Mouse (Mus musculus): Measurements from ENCODE around the gene Lrch1. TPM values are rescaled to one million over a fixed set of nuclear protein-coding genes. Genes with fewer than 3 reads are reported as not detected.
A peak's percentile ranks its signal among the peaks of the same experiment; 100 is the strongest.

Lrch1 gene
- polyA plus RNA-seq, 1 experiment, result 13.6 TPM

DNA sequence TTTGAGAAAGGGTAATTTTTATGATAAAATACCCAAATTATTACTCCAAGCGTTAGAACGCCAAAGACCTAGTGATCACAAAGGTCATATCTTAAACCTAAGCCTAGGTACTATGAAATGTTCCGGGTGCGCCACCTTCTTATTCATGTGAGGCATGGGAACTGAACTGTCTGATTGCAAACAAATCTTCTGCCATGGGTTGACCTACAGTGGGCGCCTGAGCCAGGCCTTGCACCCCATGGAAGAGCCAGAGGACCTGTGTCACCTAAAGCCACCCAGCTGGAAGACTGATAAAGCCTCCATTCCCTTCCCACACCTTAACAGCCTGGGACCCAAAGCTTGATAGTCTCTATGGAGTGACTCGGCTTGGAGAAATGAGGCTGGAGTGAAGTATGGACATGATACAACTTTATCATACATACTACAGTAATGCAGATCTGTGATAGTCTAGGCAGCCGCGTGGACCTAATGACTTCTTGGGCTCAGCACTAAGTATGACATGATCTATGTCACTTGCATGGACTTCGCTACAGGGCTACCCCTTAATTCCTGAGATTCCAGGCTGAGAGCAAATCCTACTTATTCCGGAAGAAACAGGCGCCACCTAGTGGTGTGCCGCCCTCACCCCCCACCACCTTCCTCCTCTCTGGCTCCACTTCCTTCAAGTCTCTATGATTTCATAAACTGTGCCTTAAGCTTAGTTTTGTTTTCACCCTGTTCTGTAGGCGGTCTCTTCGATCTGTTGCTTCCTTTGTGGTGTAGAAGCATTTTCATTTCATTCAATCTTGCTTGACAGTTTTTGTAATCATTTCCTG, 957 bp upstream of the Lrch1 start:
- no peak overlapping the region for H3K27ac ChIP-seq (ENCODE audit: insufficient read depth, low read length)
- H3K4me3 ChIP-seq (ENCODE audit: insufficient read depth, low read length), result peak overlapping the region; percentile 100; the same call in 1 of the 2 replicates
- TF ChIP-seq CTCF (IDR thresholded peaks at IDR 0.05; ENCODE audit: extremely low read depth, insufficient read depth, low read length) (peak; percentile 69), POLR2A (IDR thresholded peaks at IDR 0.05; ENCODE audit: extremely low read depth, insufficient read depth, low read length) (no peak)

DNA sequence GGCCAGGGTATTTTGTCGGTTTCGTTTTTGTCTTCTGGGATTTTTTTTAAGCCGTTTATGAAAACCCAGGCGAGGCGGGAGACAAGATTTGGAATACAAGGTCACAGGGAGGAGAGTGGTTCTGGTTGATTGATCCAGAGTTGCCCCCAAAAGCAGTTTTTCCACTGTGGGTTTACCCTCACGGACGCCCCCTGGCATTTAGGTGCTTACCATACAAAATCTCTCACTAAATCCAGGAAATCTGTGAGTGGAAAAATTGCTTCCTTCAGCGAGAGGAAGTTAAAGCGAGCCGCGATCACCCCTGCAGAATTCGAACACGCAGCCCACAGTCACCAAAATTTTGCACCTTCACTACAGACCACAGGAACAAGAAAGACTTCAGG, 329 bp upstream of the Lrch1 start:
- peak overlapping the region; percentile 91 for H3K27ac ChIP-seq (ENCODE audit: insufficient read depth, low read length)
- peaks cover 6% of the 10 kb centered on the region; the same call in 1 of the 2 replicates for H3K4me1 ChIP-seq (ENCODE audit: control insufficient read depth, insufficient read depth, low read length)
- TF ChIP-seq CTCF (IDR thresholded peaks at IDR 0.05; ENCODE audit: extremely low read depth, insufficient read depth, low read length) (no peak), POLR2A (IDR thresholded peaks at IDR 0.05; ENCODE audit: extremely low read depth, insufficient read depth, low read length) (no peak)
- peak overlapping the region; percentile 100 for H3K4me3 ChIP-seq (ENCODE audit: insufficient read depth, low read length)

More for the DNA sequence above, 957 bp upstream of the Lrch1 start:
- peaks cover 6% of the 10 kb centered on the region; the same call in 1 of the 2 replicates for H3K4me1 ChIP-seq (ENCODE audit: control insufficient read depth, insufficient read depth, low read length)

DNA sequence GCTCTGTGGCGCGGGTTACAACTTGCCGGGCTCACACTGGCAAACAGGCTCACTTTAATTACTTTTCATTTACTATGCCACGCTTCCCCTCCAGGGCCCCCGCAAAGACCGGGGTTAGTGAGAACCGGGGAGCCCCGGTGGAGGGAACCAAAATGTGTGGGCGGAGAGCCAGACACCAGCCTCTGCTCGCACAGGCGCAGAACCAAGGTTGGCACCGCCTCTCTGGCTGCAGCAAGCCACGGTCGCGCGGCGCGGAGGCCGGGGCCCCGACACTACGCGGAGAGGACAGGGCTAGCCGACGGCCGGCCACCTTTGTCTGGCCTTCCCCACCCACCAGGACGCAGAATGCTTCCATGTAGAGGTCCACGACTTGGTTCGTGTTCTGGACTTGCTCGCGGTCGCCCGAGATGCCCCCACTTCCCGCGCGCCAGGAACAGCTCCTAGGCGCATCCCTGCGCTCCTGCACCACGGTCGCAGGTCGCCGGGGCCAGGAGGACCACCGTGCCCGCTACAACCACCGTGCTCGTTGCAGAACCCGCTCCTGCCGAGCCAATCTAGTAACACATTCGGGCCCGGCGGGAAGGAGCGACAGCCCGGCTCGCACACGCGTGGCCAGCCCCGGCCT, 813 bp downstream of the Lrch1 start:
- no peak for TF ChIP-seq CTCF (IDR thresholded peaks at IDR 0.05; ENCODE audit: extremely low read depth, insufficient read depth, low read length)
- TF ChIP-seq POLR2A (IDR thresholded peaks at IDR 0.05; ENCODE audit: extremely low read depth, insufficient read depth, low read length), result 0 out of 2 replicates have a peak, but pooled peaks have one; percentile 52
- Histone ChIP-seq H3K27ac (ENCODE audit: insufficient read depth, low read length) (peak overlapping the region; percentile 91), H3K4me3 (ENCODE audit: insufficient read depth, low read length) (peak overlapping the region; percentile 100), H3K4me1 (ENCODE audit: control insufficient read depth, insufficient read depth, low read length) (peaks cover 6% of the 10 kb centered on the region; the same call in 1 of the 2 replicates)

DNA sequence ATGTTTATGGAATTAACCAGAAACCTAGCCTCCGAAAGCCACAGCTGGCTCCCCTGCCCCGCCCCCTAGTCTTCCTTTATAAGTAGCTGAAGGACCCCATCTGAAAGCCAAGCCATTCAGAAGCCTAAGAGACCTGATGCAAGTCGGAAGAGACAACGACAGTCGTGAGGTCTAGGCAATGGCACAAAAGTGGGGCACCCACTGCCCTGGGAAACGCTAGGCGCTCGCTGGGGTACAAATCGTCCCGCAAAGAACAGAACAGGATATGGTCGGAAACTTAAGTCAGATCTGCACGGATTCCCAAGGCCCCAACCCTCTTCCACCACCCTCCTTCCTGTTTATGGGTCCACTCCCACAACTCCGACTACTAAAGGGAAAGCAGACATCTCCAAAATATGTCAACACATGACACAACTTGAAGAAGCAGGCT, 1.3 kb downstream of the Lrch1 start:
- Histone ChIP-seq H3K27ac (ENCODE audit: insufficient read depth, low read length) (no peak overlapping the region), H3K4me1 (ENCODE audit: control insufficient read depth, insufficient read depth, low read length) (peaks cover 6% of the 10 kb centered on the region; the same call in 1 of the 2 replicates), H3K4me3 (ENCODE audit: insufficient read depth, low read length) (peak overlapping the region; percentile 100)
- TF ChIP-seq POLR2A (IDR thresholded peaks at IDR 0.05; ENCODE audit: extremely low read depth, insufficient read depth, low read length) (no peak), CTCF (IDR thresholded peaks at IDR 0.05; ENCODE audit: extremely low read depth, insufficient read depth, low read length) (no peak)

DNA sequence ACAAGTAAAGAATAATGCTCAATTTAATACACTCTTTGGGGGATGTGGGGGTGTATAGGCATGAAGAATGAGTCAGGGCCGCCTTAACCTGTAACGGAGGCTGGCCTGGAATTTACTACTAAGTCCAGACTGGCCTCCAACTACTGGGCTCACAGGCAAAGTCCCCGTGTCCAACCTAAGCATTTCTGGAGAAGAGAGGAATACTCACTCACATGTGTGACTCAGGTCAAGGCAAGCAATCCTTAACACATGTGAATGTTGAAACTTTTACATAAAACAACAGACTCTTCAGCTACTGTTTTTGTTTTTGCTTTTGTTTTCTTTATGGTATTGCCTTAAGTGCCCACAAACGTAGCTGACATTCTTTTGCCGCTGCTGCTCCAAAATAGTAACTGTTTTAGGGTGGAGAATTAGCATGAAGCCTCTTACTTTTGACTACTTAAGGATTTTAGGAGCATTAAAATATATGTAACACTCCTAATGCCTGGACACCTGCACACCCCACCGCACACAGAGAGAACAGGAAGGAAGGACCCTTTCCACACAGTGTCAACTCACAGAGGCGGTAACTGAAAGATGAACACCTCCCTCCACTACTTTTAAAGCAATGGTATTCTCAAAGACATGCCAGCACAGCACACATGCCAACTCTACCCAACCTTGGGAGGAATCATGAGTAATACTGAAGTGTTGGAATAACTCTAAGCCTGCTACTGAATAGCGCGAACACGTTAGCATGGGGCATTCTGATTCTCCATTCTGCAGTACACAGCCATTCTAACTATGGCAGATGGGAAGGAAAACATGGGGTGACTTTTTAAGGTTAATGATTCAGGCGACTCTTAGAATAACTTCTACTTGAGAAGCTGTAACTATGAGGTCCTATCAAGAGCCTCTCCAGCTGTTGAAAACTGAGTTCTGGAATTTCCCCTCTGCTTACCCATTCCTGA, 2.1 kb downstream of the Lrch1 start:
- H3K4me1 ChIP-seq (ENCODE audit: control insufficient read depth, insufficient read depth, low read length), result peaks cover 6% of the 10 kb centered on the region; the same call in 1 of the 2 replicates
- H3K27ac ChIP-seq (ENCODE audit: insufficient read depth, low read length), result no peak overlapping the region
- TF ChIP-seq POLR2A (IDR thresholded peaks at IDR 0.05; ENCODE audit: extremely low read depth, insufficient read depth, low read length), result no peak
- TF ChIP-seq CTCF (IDR thresholded peaks at IDR 0.05; ENCODE audit: extremely low read depth, insufficient read depth, low read length), result no peak
- peak overlapping the region; percentile 17; the same call in 1 of the 2 replicates for H3K4me3 ChIP-seq (ENCODE audit: insufficient read depth, low read length)

DNA sequence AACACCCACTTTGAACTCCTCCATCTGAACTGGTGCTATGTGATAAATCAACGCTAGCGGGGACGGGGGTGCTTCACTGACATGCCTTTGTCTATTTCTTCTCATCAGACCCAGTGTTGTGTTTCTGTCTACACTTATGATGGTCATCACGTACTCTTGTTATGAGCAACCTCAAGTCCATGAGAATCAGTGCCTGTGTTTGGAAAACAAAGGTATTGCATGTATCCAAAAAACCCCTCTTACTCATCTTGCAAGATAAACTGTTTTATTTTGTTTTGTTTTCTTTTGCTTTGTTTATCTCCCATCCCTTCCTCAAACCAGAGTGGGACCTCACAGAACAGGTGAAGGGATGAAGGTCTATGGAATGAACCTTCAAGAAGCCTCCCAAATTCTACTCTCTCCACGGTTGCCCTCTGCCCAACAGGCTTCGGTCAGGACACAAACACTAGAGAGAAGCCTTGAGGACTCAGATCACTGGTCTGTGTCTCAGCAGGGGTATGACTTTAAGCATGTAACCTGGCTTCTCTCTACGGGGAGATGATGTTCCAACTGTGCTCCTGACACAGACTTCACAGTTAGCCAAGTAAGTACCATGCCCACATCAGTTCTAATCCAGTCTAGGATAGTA, 3.4 kb downstream of the Lrch1 start:
- peaks cover 6% of the 10 kb centered on the region; the same call in 1 of the 2 replicates for H3K4me1 ChIP-seq (ENCODE audit: control insufficient read depth, insufficient read depth, low read length)
- TF ChIP-seq CTCF (IDR thresholded peaks at IDR 0.05; ENCODE audit: extremely low read depth, insufficient read depth, low read length) (no peak), POLR2A (IDR thresholded peaks at IDR 0.05; ENCODE audit: extremely low read depth, insufficient read depth, low read length) (no peak)
- H3K27ac ChIP-seq (ENCODE audit: insufficient read depth, low read length), result no peak overlapping the region
- no peak overlapping the region for H3K4me3 ChIP-seq (ENCODE audit: insufficient read depth, low read length)

DNA sequence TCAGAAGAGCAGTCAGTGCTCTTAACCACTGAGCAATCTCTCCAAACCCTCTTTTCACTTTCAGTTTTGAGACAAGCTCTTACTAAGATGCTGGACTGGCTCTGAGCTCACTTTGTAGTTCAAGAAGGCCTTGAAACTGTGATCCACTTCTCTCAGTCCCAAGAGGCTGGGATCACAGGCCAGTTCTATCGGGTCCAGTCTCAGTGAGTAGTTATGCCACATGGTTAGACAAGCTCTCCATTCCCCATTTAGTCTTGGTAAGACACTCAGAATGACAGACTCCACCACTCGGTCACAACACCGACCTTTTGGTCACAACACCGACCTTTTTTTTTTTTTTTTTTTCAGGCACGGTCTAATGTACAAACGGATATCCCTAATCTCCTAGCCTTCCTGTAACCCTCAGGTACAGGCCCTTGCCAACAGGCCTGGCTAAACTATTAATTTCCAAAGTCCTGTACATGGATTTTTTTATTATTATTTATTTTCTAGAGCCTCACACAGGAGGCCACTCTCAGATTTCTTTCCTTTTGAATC, 4.0 kb downstream of the Lrch1 start:
- TF ChIP-seq POLR2A (IDR thresholded peaks at IDR 0.05; ENCODE audit: extremely low read depth, insufficient read depth, low read length) (no peak), CTCF (IDR thresholded peaks at IDR 0.05; ENCODE audit: extremely low read depth, insufficient read depth, low read length) (no peak)
- no peak overlapping the region for H3K27ac ChIP-seq (ENCODE audit: insufficient read depth, low read length)
- peaks cover 6% of the 10 kb centered on the region; the same call in 1 of the 2 replicates for H3K4me1 ChIP-seq (ENCODE audit: control insufficient read depth, insufficient read depth, low read length)
- H3K4me3 ChIP-seq (ENCODE audit: insufficient read depth, low read length), result no peak overlapping the region

DNA sequence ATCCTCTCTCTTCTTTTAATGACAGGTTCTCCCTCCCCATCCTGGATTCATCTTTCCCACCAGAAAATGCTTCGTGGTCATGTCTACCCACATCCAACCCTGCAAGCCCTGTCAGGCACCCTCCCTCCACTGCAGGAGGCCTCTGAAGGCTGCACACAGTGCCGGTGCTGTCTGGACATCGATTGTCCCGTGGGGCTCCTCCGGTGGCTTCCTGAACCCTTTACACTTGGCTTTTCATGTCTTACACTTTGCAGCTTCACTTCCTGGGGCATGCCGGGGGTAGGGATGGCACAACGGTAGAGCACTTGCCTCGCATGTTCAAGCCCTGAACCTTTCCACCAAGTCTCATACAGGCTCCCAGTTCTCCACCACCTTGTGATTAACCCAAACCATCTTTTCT, 4.7 kb downstream of the Lrch1 start:
- Histone ChIP-seq H3K4me1 (ENCODE audit: control insufficient read depth, insufficient read depth, low read length) (peaks cover 6% of the 10 kb centered on the region; the same call in 1 of the 2 replicates), H3K4me3 (ENCODE audit: insufficient read depth, low read length) (no peak overlapping the region), H3K27ac (ENCODE audit: insufficient read depth, low read length) (no peak overlapping the region)
- TF ChIP-seq POLR2A (IDR thresholded peaks at IDR 0.05; ENCODE audit: extremely low read depth, insufficient read depth, low read length) (no peak), CTCF (IDR thresholded peaks at IDR 0.05; ENCODE audit: extremely low read depth, insufficient read depth, low read length) (no peak)
